Mouse (Mus musculus) megakaryocyte, embryonic 14.5 days (primary cell): ENCODE measurements around the gene Zfp575.

Experiments
- FLI1 ChIP-seq: IDR thresholded peaks from 2 replicates; pipeline ENCODE4 v1.6.1; 2012; ENCODE audit warnings: low read length, inconsistent platforms, mixed read lengths
- GATA1 ChIP-seq: IDR thresholded peaks from 3 replicates; pipeline ENCODE4 v1.6.1; 2012; ENCODE audit warnings: mixed read lengths, low read length, inconsistent platforms, borderline replicate concordance

GRCm38 (mm10) chr7:24636264-24636663 lies 48.8 kb upstream of the Zfp575 start, which contains the start of gene Lypd3:
- no peak for TF ChIP-seq GATA1
- TF ChIP-seq FLI1, result no peak
